Mouse (Mus musculus): ENCODE measurements around the gene Nmrk2.

GRCm38 (mm10) chr10:81152609-81153008 is 49.2 kb downstream of the Nmrk2 start:
- no peak for TF ChIP-seq CTCF (IDR thresholded peaks at IDR 0.05; ENCODE audit: control insufficient read depth, insufficient read depth, insufficient replicate concordance, low read depth, low read length)
- peak; percentile 34; the same call in 1 of the 2 replicates for TF ChIP-seq POLR2A (IDR thresholded peaks at IDR 0.05; ENCODE audit: control insufficient read depth, low read depth, low read length)

All from testis, adult 2 months (tissue).